Mouse (Mus musculus) kidney, embryonic 15.5 days (tissue): ENCODE measurements around the gene Mgarp. TPM values are rescaled to one million over a fixed set of nuclear protein-coding genes. Genes with fewer than 3 reads are reported as not detected.
"Not testable (repeated sequence)": the region's sequence is repeated elsewhere in the genome, so short reads cannot be mapped to it uniquely, and the experiment has no call there.

Source experiments
- ATAC-seq: fragments of 200-750 bp; cut with Nextera tagmentation; replicated peaks from 2 replicates; pipeline ENCODE4 v1.8.0; 2017; ENCODE audit warnings: moderate TSS enrichment; ENCODE audit not compliant: low FRiP score
- H3K27ac ChIP-seq: fragments of 300-500 bp; sonication (generic); 2 replicates; pipeline ENCODE4 v1.5.1; 2015; ENCODE audit warnings: mild to moderate bottlenecking, inconsistent platforms
- H3K27me3 ChIP-seq: fragments of 300-500 bp; sonication (generic); 2 replicates; pipeline ENCODE4 v1.6.1; 2015; ENCODE audit warnings: inconsistent platforms
- H3K36me3 ChIP-seq: fragments of 300-500 bp; sonication (generic); 2 replicates; pipeline ENCODE4 v1.6.1; 2015; ENCODE audit warnings: inconsistent platforms
- H3K4me1 ChIP-seq: fragments of 300-500 bp; sonication (generic); 2 replicates; pipeline ENCODE4 v1.6.1; 2015; ENCODE audit warnings: inconsistent platforms
- H3K4me2 ChIP-seq: fragments of 300-500 bp; sonication (generic); 2 replicates; pipeline ENCODE4 v1.6.1; 2015; ENCODE audit warnings: moderate library complexity, mild to moderate bottlenecking, inconsistent platforms
- H3K4me3 ChIP-seq: fragments of 300-500 bp; sonication (generic); replicated peaks from 2 replicates; pipeline ENCODE4 v1.5.1; 2015; ENCODE audit warnings: mild to moderate bottlenecking, inconsistent platforms
- H3K9ac ChIP-seq: fragments of 300-500 bp; sonication (generic); 2 replicates; pipeline ENCODE4 v1.6.1; 2015; ENCODE audit warnings: mild to moderate bottlenecking, inconsistent platforms
- H3K9me3 ChIP-seq: fragments of 300-500 bp; sonication (generic); replicated peaks from 2 replicates; pipeline ENCODE4 v1.6.1; 2016; ENCODE audit warnings: inconsistent platforms
- WGBS: fragments of 180-500 bp; shearing (Covaris S2); methylation state at CpG from one replicate; pipeline ENCODE4 v1.1.7; 2015; ENCODE audit warnings: mixed read lengths; 5-methylcytosine and 5-hydroxymethylcytosine counted together
- polyA plus RNA-seq: library from polyadenylated mRNA; unstranded; fragments of >200 nt; fragmentation: Nextera tagmentation; extraction: Ambion mirVana; gene quantifications from 2 replicates; pipeline ENCODE4 v1.2.1, GENCODE M21; 2015

Mgarp gene
- polyA plus RNA-seq, 1 experiment from 2014 or later, result 11.4 TPM

GRCm38 (mm10) chr3:51344182-51344581 is 52.4 kb downstream of the Mgarp start:
- H3K27ac ChIP-seq, H3K36me3 ChIP-seq, H3K27me3 ChIP-seq, H3K4me2 ChIP-seq, H3K4me3 ChIP-seq, H3K9ac ChIP-seq, H3K9me3 ChIP-seq, ATAC-seq: not testable (repeated sequence)
- WGBS, result 87% methylated on average over 6 of the region's 6 CpGs
- peaks cover 10% of the 10 kb centered on the region for H3K4me1 ChIP-seq

- Histone ChIP-seq H3K4me3 (no peak overlapping the region), H3K36me3 (no peaks in the 10 kb centered on the region), H3K4me2 (no peak overlapping the region), H3K27ac (no peak overlapping the region), H3K4me1 (peaks cover 13% of the 10 kb centered on the region), H3K9ac (no peak overlapping the region), H3K9me3 (no peaks in the 10 kb centered on the region), H3K27me3 (no peaks in the 10 kb centered on the region)
- ATAC-seq, result no peak
- 85% methylated on average over 4 of the region's 4 CpGs for WGBS
These were observed 53.3 kb downstream of the Mgarp start for GRCm38 (mm10) chr3:51343260-51343659.

- ATAC-seq, result no peak
- no peaks in the 10 kb centered on the region for H3K27me3 ChIP-seq
- H3K9me3 ChIP-seq, result no peaks in the 10 kb centered on the region
- H3K4me2 ChIP-seq, result peak overlapping the region; percentile 95
- H3K9ac ChIP-seq, result peak overlapping the region; percentile 86
- peak overlapping the region; percentile 97 for H3K27ac ChIP-seq
- H3K36me3 ChIP-seq, result no peaks in the 10 kb centered on the region
- WGBS, result 8% methylated on average over 9 of the region's 9 CpGs
- H3K4me3 ChIP-seq, result peak overlapping the region; percentile 95
- peaks cover 13% of the 10 kb centered on the region for H3K4me1 ChIP-seq
These were observed 54.4 kb downstream of the Mgarp start for GRCm38 (mm10) chr3:51342152-51342551.

- ATAC-seq, result peak; percentile 89
- H3K9me3 ChIP-seq, result no peaks in the 10 kb centered on the region
- peak overlapping the region; percentile 97 for H3K27ac ChIP-seq
- peak overlapping the region; percentile 95 for H3K4me3 ChIP-seq
- peak overlapping the region; percentile 95 for H3K4me2 ChIP-seq
- H3K36me3 ChIP-seq, result no peaks in the 10 kb centered on the region
- WGBS, result under 1% methylated on average over 76 of the region's 86 CpGs
- peak overlapping the region; percentile 86 for H3K9ac ChIP-seq
- no peaks in the 10 kb centered on the region for H3K27me3 ChIP-seq
- peaks cover 13% of the 10 kb centered on the region for H3K4me1 ChIP-seq
These were observed 55.1 kb downstream of the Mgarp start for GRCm38 (mm10) chr3:51341268-51342081.

- H3K4me3 ChIP-seq, result peak within 1 kb of the TSS; percentile 95
- peaks cover 13% of the 10 kb centered on the region for H3K4me1 ChIP-seq
- H3K9ac ChIP-seq, result peak within 1 kb of the TSS; percentile 86
- peak within 1 kb of the TSS; percentile 97 for H3K27ac ChIP-seq
- H3K9me3 ChIP-seq, result no peaks in the 10 kb centered on the region
- H3K36me3 ChIP-seq, result no peaks in the 10 kb centered on the region
- H3K4me2 ChIP-seq, result peak within 1 kb of the TSS; percentile 95
- ATAC-seq, result peak; percentile 84
- no peaks in the 10 kb centered on the region for H3K27me3 ChIP-seq
- under 1% methylated on average over 45 of the region's 87 CpGs for WGBS
These were observed 55.8 kb downstream of the Mgarp start, which contains the start of gene Elf2 for GRCm38 (mm10) chr3:51340552-51341267. Elf2 (minus strand) TSS chr3:51340663.

GRCm38 (mm10) chr3:51339734-51340551 is 56.6 kb downstream of the Mgarp start:
- Histone ChIP-seq H3K4me2 (peak overlapping the region; percentile 95), H3K27ac (peak overlapping the region; percentile 97), H3K9ac (peak overlapping the region; percentile 86), H3K27me3 (no peaks in the 10 kb centered on the region), H3K4me3 (peak overlapping the region; percentile 95), H3K9me3 (no peaks in the 10 kb centered on the region), H3K36me3 (no peaks in the 10 kb centered on the region), H3K4me1 (peaks cover 13% of the 10 kb centered on the region)
- peak; percentile 53 for ATAC-seq
- under 1% methylated on average over 76 of the region's 113 CpGs for WGBS

GRCm38 (mm10) chr3:51339378-51339733 is 57.2 kb downstream of the Mgarp start:
- H3K4me3 ChIP-seq, result peak overlapping the region; percentile 95
- H3K9ac ChIP-seq, result peak overlapping the region; percentile 86
- H3K4me1 ChIP-seq, result peaks cover 13% of the 10 kb centered on the region
- no peak overlapping the region for H3K27ac ChIP-seq
- no peaks in the 10 kb centered on the region for H3K36me3 ChIP-seq
- 3% methylated on average over 9 of the region's 9 CpGs for WGBS
- ATAC-seq, result no peak
- H3K9me3 ChIP-seq, result no peaks in the 10 kb centered on the region
- H3K27me3 ChIP-seq, result no peaks in the 10 kb centered on the region
- peak overlapping the region; percentile 95 for H3K4me2 ChIP-seq

Other genes starting within 250 kb of the Mgarp start
- gene Noct, start 172.3 kb downstream of the Mgarp start, polyA plus RNA-seq, result 8.5 and 8.8 TPM in 2 replicates
- gene Elf2, start 56.1 kb downstream of the Mgarp start, polyA plus RNA-seq, result 58.2 and 73.7 TPM in 2 replicates
- gene Ndufc1, start 12.2 kb upstream of the Mgarp start, polyA plus RNA-seq, result 771 and 842 TPM in 2 replicates
- gene Naa15, start 18.4 kb upstream of the Mgarp start, polyA plus RNA-seq, result 52.3 and 54.6 TPM in 2 replicates
- 20.0 and 20.1 TPM in 2 replicates for gene Rab33b, start 87.2 kb upstream of the Mgarp start, polyA plus RNA-seq
- 3.0 and 4.6 TPM in 2 replicates for gene Setd7, start 164.1 kb upstream of the Mgarp start, polyA plus RNA-seq